Mouse (Mus musculus) regulatory T cell (primary cell): ENCODE results near the gene Ass1.

Source experiments
- in situ Hi-C: fragments of 300-600 bp; cut with MboI, MseI; formaldehyde crosslinking; loops from one replicate; pipeline ENCODE4 v1.15.1; 2025; ENCODE audit warnings: high pct_unique_total_duplicates

The Ass1 gene

DNA sequence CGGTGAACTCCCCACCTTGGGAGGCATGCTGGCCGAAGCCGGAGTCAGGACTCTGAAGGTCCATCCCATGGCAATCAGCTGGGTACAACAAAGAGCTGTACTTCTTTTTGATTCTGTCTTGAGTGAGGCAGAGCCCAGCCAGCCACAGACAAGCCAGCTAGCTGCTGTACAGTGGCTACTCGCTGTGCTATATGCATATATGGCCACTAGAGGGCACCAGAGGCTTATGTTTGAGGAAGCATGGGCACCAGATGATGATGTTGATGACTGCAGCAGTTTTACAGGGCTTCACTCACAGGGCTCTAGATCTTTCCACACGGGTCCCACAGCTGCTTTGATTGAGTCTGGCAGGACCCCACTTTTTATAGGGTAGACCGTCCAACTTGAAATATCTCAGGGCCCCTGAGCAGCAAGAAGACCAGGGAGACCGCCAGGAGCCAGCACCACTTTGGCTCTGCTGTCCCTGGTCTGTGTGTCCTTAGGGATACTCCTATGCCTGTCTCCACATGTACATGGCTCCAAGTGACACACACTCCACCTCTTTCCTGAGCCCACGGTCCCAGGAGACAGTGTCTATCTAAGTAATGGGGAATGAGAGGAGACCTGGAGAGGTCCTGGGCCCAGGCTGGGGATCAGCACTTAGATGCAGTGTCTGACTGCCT, 13.0 kb downstream of the Ass1 start:
- in situ Hi-C loops, result loop anchor here (5.0 kb wide), 1 partner anchor 169 kb away; no protein-coding TSS in a partner anchor

DNA sequence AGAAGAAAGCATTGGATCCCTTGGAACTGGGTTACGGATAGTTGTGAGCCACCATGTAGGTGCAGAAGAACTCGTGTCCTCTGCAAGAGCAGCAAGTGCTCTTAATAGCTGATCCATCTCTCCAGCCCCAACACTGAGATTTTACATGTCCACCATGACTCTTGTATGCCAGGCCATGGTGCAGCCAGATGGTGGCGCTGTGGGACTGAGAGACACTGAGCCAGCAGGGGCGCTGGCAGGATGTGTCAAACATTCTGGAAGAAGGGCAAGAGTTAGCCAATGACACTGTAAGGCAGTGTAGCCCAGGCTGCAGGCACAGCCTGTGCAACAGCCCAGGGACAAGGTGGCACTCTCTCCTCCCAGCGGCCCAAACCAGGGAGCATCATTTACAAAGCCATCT, 14.2 kb downstream of the Ass1 start:
- in situ Hi-C loops, result loop anchor here (5.0 kb wide), 1 partner anchor 168 kb away; no protein-coding TSS in a partner anchor

DNA sequence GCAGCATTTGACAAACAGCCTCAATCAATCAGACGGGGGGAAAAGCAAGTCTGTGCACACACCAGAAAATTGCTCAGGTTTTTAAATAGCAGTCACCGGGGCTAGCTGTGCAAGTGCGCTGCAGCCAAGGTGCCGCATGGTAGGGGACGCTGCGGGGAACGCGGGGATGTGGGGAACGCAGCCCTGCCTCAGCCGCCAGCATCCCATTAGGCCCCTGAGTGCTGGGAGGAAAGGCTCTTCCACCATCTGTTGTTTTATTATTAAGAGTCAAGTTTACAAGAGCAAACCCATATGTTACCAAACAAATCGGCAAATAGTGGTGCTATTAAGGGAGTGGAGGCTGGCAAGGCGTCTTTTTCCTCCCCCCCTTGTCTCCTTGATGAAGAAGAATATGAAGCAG, 19.2 kb downstream of the Ass1 start:
- in situ Hi-C loops, result no loop called here

- in situ Hi-C loops, result no loop called here
These were observed 20.5 kb downstream of the Ass1 start for GRCm38 (mm10) chr2:31490556-31490955.

DNA sequence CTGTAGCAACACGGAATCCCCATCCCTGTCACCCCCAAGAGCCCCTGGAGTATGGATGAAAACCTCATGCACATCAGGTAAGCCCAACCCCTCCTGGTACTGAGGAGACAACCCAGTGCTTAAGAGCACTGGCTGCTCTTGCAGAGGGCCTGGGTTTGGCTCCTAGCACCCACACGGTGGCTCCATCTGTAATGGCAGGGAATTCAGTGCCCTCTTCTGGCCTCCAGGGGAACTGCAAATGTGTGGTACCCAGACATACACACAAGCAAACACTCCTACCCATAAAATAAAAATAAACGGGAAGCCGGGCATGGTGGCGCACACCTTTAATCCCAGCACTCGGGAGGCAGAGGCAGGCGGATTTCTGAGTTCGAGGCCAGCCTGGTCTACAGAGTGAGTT, 22.3 kb downstream of the Ass1 start:
- in situ Hi-C loops, result no loop called here

DNA sequence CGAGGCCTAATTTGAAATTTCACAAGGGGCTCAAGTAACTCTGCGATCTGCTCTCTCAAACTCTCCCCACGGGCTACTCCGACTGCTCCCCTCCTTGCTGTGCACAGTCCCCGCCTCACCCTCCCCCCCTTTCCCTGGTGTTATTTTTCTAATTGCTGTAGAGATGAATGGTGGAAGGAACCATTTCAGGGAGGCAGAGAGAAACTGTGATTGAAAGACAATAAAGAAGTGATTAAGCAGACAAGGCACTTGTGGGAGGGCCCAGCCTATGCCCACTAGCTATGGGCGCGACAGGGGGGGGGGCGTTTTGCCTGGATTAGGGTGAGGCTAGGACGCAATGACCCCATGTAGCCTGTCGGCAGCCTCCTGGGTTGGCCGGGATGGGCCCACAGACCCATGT, 23.2 kb downstream of the Ass1 start:
- in situ Hi-C loops, result no loop called here

- in situ Hi-C loops, result no loop called here
These were observed 24.3 kb downstream of the Ass1 start for GRCm38 (mm10) chr2:31494315-31494714.

- in situ Hi-C loops, result no loop called here
These were observed 25.1 kb downstream of the Ass1 start for GRCm38 (mm10) chr2:31495046-31495476.

DNA sequence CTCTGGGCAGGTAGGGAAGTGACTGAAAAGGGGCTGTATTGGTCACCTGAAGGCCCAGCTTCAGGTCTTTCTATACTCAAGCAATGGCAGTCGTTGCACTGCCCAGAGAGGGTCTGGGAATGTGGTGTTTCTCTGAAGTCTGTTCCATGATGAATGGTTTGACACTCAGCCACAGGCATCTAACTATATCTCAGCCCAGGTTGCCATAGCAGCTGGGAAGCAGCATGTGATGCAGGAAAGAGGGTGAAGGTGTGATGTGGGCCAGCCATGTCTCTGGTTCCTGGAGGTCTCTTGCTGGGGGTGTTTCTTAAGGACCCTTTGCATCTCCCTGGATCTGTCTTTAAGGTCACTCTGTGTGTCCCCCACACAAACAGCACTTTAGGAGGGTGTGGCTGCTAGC, 26.1 kb downstream of the Ass1 start:
- in situ Hi-C loops, result no loop called here

GRCm38 (mm10) chr2:31497113-31497512, 27.1 kb downstream of the Ass1 start:
- in situ Hi-C loops, result no loop called here

GRCm38 (mm10) chr2:31497635-31498034, 27.6 kb downstream of the Ass1 start:
- in situ Hi-C loops, result no loop called here

- in situ Hi-C loops, result no loop called here
These were observed 29.6 kb downstream of the Ass1 start for GRCm38 (mm10) chr2:31499327-31500291.

GRCm38 (mm10) chr2:31500292-31501204, 30.5 kb downstream of the Ass1 start:
- in situ Hi-C loops, result no loop called here

DNA sequence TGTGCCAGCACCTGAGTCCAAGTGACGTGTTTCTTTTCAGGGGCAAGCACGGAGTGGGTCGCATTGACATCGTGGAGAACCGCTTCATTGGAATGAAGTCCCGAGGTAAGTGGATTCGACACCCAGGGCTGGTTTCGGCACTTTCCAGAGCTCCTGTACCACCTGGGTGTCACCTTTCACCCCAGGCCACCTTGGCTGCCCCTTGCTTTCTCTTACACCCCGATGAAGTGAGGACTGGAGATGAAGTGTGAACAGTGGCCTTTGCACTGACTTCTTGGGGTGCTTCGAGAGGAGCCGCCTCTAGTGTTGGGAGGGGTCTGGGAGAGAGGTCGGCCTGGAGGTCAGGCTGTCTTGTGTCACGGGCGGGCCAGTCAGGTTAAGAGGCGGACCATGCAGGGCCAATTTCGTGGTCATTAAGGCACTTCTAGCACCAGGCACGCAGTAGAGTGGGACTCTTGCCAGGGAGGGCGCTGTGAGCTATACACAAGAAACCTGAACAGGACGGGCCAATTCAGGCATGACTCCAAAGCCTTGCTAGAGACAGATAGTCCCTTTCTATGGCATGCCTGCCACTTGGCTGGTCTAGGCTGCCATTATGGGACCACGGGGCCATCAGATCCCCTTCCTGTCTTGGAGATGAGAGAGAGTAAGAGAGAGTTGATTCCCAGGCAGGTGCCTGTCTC, 31.6 kb downstream of the Ass1 start:
- in situ Hi-C loops, result no loop called here

GRCm38 (mm10) chr2:31502616-31503522, 32.9 kb downstream of the Ass1 start:
- in situ Hi-C loops, result no loop called here

- in situ Hi-C loops, result no loop called here
These were observed 35.5 kb downstream of the Ass1 start for GRCm38 (mm10) chr2:31505472-31505871.

GRCm38 (mm10) chr2:31508851-31509250, 38.8 kb downstream of the Ass1 start:
- in situ Hi-C loops, result no loop called here

DNA sequence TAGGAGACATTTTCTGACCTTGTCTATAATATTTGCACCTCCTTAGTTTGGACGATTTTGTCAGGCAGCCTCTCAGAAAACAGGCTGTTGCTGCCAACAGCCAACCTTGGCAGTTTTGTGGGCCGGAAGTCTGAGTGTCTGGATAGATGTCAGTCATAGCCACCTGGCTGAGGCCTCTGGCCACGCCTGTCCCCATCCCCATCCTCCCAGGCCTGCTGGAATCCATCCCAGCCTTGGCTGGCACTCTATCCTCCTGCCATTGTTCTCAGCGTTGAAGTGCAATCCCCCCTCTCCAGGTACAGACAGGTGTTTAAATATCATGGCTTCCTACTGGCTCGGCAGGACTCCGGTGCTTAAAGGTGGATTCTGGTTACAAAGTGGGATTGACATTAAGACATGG, 41.3 kb downstream of the Ass1 start:
- in situ Hi-C loops, result no loop called here

- in situ Hi-C loops, result no loop called here
These were observed 46.5 kb downstream of the Ass1 start for GRCm38 (mm10) chr2:31516557-31516956.

DNA sequence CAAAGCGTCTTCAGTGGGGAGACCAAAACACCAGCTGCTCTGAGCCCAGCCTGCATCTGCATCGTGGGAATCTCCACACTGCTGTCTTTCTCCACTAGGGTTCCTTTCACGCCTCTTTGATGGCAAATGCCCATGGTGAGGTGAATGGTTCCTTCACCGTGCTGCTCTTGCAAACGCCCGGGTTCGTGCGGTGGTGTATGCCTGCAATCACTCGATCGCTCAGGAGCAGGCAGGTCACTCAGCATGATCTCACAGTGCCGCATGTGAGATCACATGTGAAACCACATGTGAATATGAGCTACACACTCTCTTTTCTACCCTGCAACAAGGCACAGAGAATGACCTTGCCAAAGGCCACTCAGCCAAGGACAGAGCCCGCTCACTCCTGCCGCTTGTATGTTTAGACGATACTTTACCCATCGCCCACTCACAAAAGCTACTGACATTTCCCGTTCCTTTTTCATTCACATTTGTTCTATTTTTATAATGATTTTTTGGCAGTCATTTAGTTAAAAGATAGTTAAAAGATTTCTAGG, 51.9 kb downstream of the Ass1 start:
- in situ Hi-C loops, result no loop called here
